Mouse (Mus musculus): Measurements from ENCODE around the gene Fmnl2. TPM values are rescaled to one million over a fixed set of nuclear protein-coding genes. Genes with fewer than 3 reads are reported as not detected.

The Fmnl2 gene
- polyA plus RNA-seq, 1 experiment from 2014 or later: 17.2 TPM

- no peaks in the 10 kb centered on the region for H3K36me3 ChIP-seq (ENCODE audit: control insufficient read depth, insufficient read depth, low read length)
- WGBS: 51% methylated on average over 18 of the region's 18 CpGs
- 0 out of 2 replicates have a peak overlapping the region, but pooled peaks have one; percentile 6 for H3K9ac ChIP-seq (replicated peaks; ENCODE audit: low read length)
- no peak overlapping the region for H3K27ac ChIP-seq (replicated peaks; ENCODE audit: low read depth, low read length)
- H3K27me3 ChIP-seq (ENCODE audit: control insufficient read depth, insufficient read depth, low read length): no peaks in the 10 kb centered on the region
- peak; percentile 29 for DNase-seq
- H3K4me2 ChIP-seq (ENCODE audit: low read length): no peak overlapping the region
- ATAC-seq (ENCODE audit: low FRiP score, low TSS enrichment): no peak
- H3K9me3 ChIP-seq (ENCODE audit: control insufficient read depth, low read length): no peaks in the 10 kb centered on the region
- peaks cover 5% of the 10 kb centered on the region; the same call in 1 of the 2 replicates for H3K4me1 ChIP-seq (ENCODE audit: control insufficient read depth, insufficient read depth, low read length)
- H3K4me3 ChIP-seq (replicated peaks; ENCODE audit: low read depth, low read length): no peak overlapping the region
These were observed 15.8 kb downstream of the Fmnl2 start for GRCm38 (mm10) chr2:52873276-52874063.

GRCm38 (mm10) chr2:52874721-52875120 lies 17.1 kb downstream of the Fmnl2 start:
- H3K27me3 ChIP-seq (ENCODE audit: control insufficient read depth, insufficient read depth, low read length): no peaks in the 10 kb centered on the region
- DNase-seq: no peak
- no peak overlapping the region for H3K4me2 ChIP-seq (ENCODE audit: low read length)
- H3K4me1 ChIP-seq (ENCODE audit: control insufficient read depth, insufficient read depth, low read length): peaks cover 5% of the 10 kb centered on the region; the same call in 1 of the 2 replicates
- no peak overlapping the region for H3K9ac ChIP-seq (replicated peaks; ENCODE audit: low read length)
- no peaks in the 10 kb centered on the region for H3K9me3 ChIP-seq (ENCODE audit: control insufficient read depth, low read length)
- H3K4me3 ChIP-seq (replicated peaks; ENCODE audit: low read depth, low read length): no peak overlapping the region
- no peaks in the 10 kb centered on the region for H3K36me3 ChIP-seq (ENCODE audit: control insufficient read depth, insufficient read depth, low read length)
- ATAC-seq (ENCODE audit: low FRiP score, low TSS enrichment): no peak
- no peak overlapping the region for H3K27ac ChIP-seq (replicated peaks; ENCODE audit: low read depth, low read length)

DNA sequence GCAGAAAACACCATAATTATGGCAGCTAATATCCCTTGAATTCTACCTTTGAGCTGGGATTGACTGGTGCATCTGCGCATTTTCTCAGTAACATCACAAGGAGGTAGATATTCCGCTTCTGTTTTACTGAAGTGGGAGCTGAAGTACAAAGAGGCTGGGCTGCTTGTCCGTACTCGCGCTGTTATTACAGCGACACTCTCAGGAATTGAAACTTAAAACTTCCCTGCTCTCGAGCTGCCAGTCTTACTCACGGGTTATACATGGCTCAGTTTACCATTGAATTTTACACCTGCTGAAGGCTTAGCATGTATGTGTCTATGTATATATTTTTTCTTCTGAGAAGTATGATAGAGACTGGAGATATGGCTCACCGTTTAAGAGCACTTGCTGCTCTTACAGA lies 18.1 kb downstream of the Fmnl2 start:
- no peak for DNase-seq
- ATAC-seq (ENCODE audit: low FRiP score, low TSS enrichment): no peak

DNA sequence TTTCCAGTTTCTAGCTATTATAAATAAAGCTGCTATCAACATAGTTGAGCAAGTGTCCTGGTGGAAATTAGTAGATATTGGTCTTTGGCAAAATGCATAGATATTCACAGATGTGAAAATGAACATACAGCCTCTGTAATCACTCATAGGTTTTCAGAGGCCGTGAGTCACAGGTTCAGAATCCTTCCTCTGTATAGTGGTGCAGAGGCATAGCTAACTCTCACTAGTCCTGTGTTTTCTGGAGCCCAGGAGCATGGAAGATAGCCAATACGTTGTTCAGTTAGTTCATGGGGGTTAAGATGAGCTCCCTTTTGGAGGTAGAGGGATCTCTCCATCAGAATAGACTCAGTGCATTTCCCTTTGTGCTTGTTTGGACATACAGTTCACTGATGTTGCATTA lies 25.7 kb downstream of the Fmnl2 start:
- 92% methylated on average over 2 of the region's 2 CpGs for WGBS
- Histone ChIP-seq H3K36me3 (ENCODE audit: control insufficient read depth, insufficient read depth, low read length) (no peaks in the 10 kb centered on the region), H3K9me3 (ENCODE audit: control insufficient read depth, low read length) (no peaks in the 10 kb centered on the region), H3K9ac (replicated peaks; ENCODE audit: low read length) (no peak overlapping the region), H3K4me3 (replicated peaks; ENCODE audit: low read depth, low read length) (no peak overlapping the region), H3K27me3 (ENCODE audit: control insufficient read depth, insufficient read depth, low read length) (no peaks in the 10 kb centered on the region), H3K4me2 (ENCODE audit: low read length) (no peak overlapping the region), H3K4me1 (ENCODE audit: control insufficient read depth, insufficient read depth, low read length) (0 out of 2 replicates have a peak, but pooled peaks cover 2% of the 10 kb centered on the region), H3K27ac (replicated peaks; ENCODE audit: low read depth, low read length) (no peak overlapping the region)
- ATAC-seq (ENCODE audit: low FRiP score, low TSS enrichment) (no peak), DNase-seq (no peak)

More for the DNA sequence above, 18.1 kb downstream of the Fmnl2 start:
- H3K9me3 ChIP-seq (ENCODE audit: control insufficient read depth, low read length): no peaks in the 10 kb centered on the region
- no peak overlapping the region for H3K27ac ChIP-seq (replicated peaks; ENCODE audit: low read depth, low read length)
- no peak overlapping the region for H3K4me3 ChIP-seq (replicated peaks; ENCODE audit: low read depth, low read length)
- H3K36me3 ChIP-seq (ENCODE audit: control insufficient read depth, insufficient read depth, low read length): no peaks in the 10 kb centered on the region
- H3K27me3 ChIP-seq (ENCODE audit: control insufficient read depth, insufficient read depth, low read length): no peaks in the 10 kb centered on the region
- 90% methylated on average over 9 of the region's 9 CpGs for WGBS
- no peak overlapping the region for H3K4me2 ChIP-seq (ENCODE audit: low read length)
- H3K4me1 ChIP-seq (ENCODE audit: control insufficient read depth, insufficient read depth, low read length): peaks cover 7% of the 10 kb centered on the region; the same call in 1 of the 2 replicates
- H3K9ac ChIP-seq (replicated peaks; ENCODE audit: low read length): no peak overlapping the region

DNA sequence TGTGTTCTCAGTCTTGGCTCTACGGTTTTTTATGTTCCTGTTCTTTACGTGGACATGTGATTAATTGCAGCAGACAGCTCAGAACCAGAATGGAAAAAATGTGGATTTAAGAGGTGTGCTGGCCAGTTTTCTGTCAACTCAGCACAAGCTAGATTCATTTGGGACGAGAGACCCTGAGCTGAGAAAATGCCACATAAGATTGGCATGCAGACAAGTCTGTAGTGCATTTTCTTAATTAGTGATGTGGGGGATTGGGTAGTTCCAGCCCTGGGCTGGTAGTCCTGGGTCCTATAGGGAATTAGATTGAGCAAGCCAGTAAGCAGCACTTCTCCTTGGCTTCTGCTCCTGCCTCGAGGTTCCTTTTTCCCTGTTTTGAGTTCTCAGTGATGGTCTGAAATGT lies 26.4 kb downstream of the Fmnl2 start:
- no peak overlapping the region for H3K4me3 ChIP-seq (replicated peaks; ENCODE audit: low read depth, low read length)
- H3K27me3 ChIP-seq (ENCODE audit: control insufficient read depth, insufficient read depth, low read length): no peaks in the 10 kb centered on the region
- no peak overlapping the region for H3K9ac ChIP-seq (replicated peaks; ENCODE audit: low read length)
- 78% methylated on average over 4 of the region's 4 CpGs for WGBS
- H3K9me3 ChIP-seq (ENCODE audit: control insufficient read depth, low read length): no peaks in the 10 kb centered on the region
- H3K36me3 ChIP-seq (ENCODE audit: control insufficient read depth, insufficient read depth, low read length): no peaks in the 10 kb centered on the region
- H3K4me2 ChIP-seq (ENCODE audit: low read length): no peak overlapping the region
- DNase-seq: no peak
- 0 out of 2 replicates have a peak, but pooled peaks cover 2% of the 10 kb centered on the region for H3K4me1 ChIP-seq (ENCODE audit: control insufficient read depth, insufficient read depth, low read length)
- no peak for ATAC-seq (ENCODE audit: low FRiP score, low TSS enrichment)
- H3K27ac ChIP-seq (replicated peaks; ENCODE audit: low read depth, low read length): no peak overlapping the region

DNA sequence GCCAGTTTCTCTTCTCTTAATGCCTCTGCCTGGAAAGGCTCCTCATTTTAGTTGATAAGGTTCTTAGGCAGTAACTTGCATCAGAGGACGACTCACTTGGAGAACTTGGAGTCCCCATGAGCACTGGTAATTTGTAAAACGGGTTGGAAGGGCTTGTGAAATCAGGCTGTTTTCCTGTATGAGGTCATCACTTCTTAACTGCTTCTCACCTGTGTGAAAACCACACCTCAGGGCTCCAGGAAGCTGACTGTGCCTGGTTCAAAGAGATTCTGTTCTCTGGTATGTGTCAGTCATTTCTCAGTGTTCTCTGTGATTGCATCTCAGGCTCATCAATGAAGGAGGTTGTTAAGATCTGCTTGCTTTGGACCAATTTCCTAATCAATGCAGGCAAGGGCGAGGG lies 27.4 kb downstream of the Fmnl2 start:
- DNase-seq (no peak), ATAC-seq (ENCODE audit: low FRiP score, low TSS enrichment) (no peak)
- 0 out of 2 replicates have a peak, but pooled peaks cover 2% of the 10 kb centered on the region for H3K4me1 ChIP-seq (ENCODE audit: control insufficient read depth, insufficient read depth, low read length)
- no peak overlapping the region for H3K4me2 ChIP-seq (ENCODE audit: low read length)
- no peaks in the 10 kb centered on the region for H3K36me3 ChIP-seq (ENCODE audit: control insufficient read depth, insufficient read depth, low read length)
- no peaks in the 10 kb centered on the region for H3K27me3 ChIP-seq (ENCODE audit: control insufficient read depth, insufficient read depth, low read length)
- no peaks in the 10 kb centered on the region for H3K9me3 ChIP-seq (ENCODE audit: control insufficient read depth, low read length)
- H3K4me3 ChIP-seq (replicated peaks; ENCODE audit: low read depth, low read length): no peak overlapping the region
- 80% methylated on average over 3 of the region's 3 CpGs for WGBS
- no peak overlapping the region for H3K9ac ChIP-seq (replicated peaks; ENCODE audit: low read length)
- no peak overlapping the region for H3K27ac ChIP-seq (replicated peaks; ENCODE audit: low read depth, low read length)

GRCm38 (mm10) chr2:52887281-52887680 lies 29.6 kb downstream of the Fmnl2 start:
- DNase-seq: no peak
- no peaks in the 10 kb centered on the region for H3K9me3 ChIP-seq (ENCODE audit: control insufficient read depth, low read length)
- no peak overlapping the region for H3K27ac ChIP-seq (replicated peaks; ENCODE audit: low read depth, low read length)
- no peaks in the 10 kb centered on the region for H3K4me1 ChIP-seq (ENCODE audit: control insufficient read depth, insufficient read depth, low read length)
- H3K27me3 ChIP-seq (ENCODE audit: control insufficient read depth, insufficient read depth, low read length): no peaks in the 10 kb centered on the region
- no peak for ATAC-seq (ENCODE audit: low FRiP score, low TSS enrichment)
- H3K4me3 ChIP-seq (replicated peaks; ENCODE audit: low read depth, low read length): no peak overlapping the region
- H3K36me3 ChIP-seq (ENCODE audit: control insufficient read depth, insufficient read depth, low read length): no peaks in the 10 kb centered on the region
- WGBS: 76% methylated on average over 2 of the region's 2 CpGs
- H3K9ac ChIP-seq (replicated peaks; ENCODE audit: low read length): no peak overlapping the region
- H3K4me2 ChIP-seq (ENCODE audit: low read length): no peak overlapping the region

DNA sequence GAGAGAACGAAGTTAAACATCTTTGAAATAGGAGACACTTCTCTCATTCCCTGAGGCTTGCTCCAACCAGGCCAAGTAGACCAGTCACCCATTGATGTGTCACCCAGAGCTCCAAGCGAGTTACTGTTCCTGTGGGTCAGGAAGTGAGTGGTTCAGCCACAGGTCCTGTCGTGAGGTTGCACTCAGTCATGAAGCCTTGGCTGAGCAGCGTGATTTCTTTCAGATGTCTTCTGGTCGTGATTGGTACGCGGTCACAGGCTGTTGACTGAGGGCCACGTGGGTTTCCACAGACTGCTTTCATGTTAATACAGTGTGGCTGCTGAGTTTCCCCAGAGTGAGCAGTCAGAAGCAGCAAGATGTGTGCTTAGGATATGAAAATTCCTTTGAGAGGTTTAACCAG lies 33.5 kb downstream of the Fmnl2 start:
- H3K4me1 ChIP-seq (ENCODE audit: control insufficient read depth, insufficient read depth, low read length): 0 out of 2 replicates have a peak, but pooled peaks cover 3% of the 10 kb centered on the region
- ATAC-seq (ENCODE audit: low FRiP score, low TSS enrichment): no peak
- WGBS: 84% methylated on average over 8 of the region's 8 CpGs
- H3K27ac ChIP-seq (replicated peaks; ENCODE audit: low read depth, low read length): no peak overlapping the region
- H3K9me3 ChIP-seq (ENCODE audit: control insufficient read depth, low read length): no peaks in the 10 kb centered on the region
- H3K4me3 ChIP-seq (replicated peaks; ENCODE audit: low read depth, low read length): no peak overlapping the region
- no peak overlapping the region for H3K9ac ChIP-seq (replicated peaks; ENCODE audit: low read length)
- no peaks in the 10 kb centered on the region for H3K36me3 ChIP-seq (ENCODE audit: control insufficient read depth, insufficient read depth, low read length)
- H3K4me2 ChIP-seq (ENCODE audit: low read length): no peak overlapping the region
- no peaks in the 10 kb centered on the region for H3K27me3 ChIP-seq (ENCODE audit: control insufficient read depth, insufficient read depth, low read length)
- no peak for DNase-seq

DNA sequence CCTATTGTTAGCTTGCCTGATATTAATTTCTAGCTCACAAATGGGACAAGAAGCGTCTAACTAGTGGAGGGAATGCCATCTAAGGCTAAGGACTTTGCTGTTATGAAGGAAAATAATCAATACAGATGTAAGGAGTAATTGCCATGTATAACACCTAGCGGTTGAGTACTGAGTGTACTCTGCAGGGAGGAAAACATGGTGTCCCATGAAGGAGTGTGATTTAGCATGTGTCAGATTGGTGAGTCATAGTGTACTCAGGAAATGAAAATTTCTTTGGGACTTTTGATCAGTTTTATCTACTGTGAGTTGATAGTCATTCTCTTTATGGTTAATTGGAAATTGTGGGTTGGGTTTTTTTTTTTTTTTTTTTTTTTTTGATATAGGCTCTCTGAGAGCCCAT lies 34.1 kb downstream of the Fmnl2 start:
- ATAC-seq (ENCODE audit: low FRiP score, low TSS enrichment): no peak
- Histone ChIP-seq H3K4me1 (ENCODE audit: control insufficient read depth, insufficient read depth, low read length) (0 out of 2 replicates have a peak, but pooled peaks cover 3% of the 10 kb centered on the region), H3K27ac (replicated peaks; ENCODE audit: low read depth, low read length) (no peak overlapping the region), H3K9me3 (ENCODE audit: control insufficient read depth, low read length) (no peaks in the 10 kb centered on the region), H3K4me2 (ENCODE audit: low read length) (no peak overlapping the region), H3K9ac (replicated peaks; ENCODE audit: low read length) (no peak overlapping the region), H3K36me3 (ENCODE audit: control insufficient read depth, insufficient read depth, low read length) (no peaks in the 10 kb centered on the region), H3K4me3 (replicated peaks; ENCODE audit: low read depth, low read length) (no peak overlapping the region), H3K27me3 (ENCODE audit: control insufficient read depth, insufficient read depth, low read length) (no peaks in the 10 kb centered on the region)
- no peak for DNase-seq
- WGBS: 91% methylated on average over 2 of the region's 2 CpGs
